Mouse (Mus musculus): ENCODE data around the gene Cdh13. TPM values are rescaled to one million over a fixed set of nuclear protein-coding genes. Genes with fewer than 3 reads are reported as not detected.
A peak's percentile ranks its signal among the peaks of the same experiment; 100 is the strongest.

Cdh13 gene
- polyA plus RNA-seq, 1 experiment from 2014 or later: 5.6 TPM

DNA sequence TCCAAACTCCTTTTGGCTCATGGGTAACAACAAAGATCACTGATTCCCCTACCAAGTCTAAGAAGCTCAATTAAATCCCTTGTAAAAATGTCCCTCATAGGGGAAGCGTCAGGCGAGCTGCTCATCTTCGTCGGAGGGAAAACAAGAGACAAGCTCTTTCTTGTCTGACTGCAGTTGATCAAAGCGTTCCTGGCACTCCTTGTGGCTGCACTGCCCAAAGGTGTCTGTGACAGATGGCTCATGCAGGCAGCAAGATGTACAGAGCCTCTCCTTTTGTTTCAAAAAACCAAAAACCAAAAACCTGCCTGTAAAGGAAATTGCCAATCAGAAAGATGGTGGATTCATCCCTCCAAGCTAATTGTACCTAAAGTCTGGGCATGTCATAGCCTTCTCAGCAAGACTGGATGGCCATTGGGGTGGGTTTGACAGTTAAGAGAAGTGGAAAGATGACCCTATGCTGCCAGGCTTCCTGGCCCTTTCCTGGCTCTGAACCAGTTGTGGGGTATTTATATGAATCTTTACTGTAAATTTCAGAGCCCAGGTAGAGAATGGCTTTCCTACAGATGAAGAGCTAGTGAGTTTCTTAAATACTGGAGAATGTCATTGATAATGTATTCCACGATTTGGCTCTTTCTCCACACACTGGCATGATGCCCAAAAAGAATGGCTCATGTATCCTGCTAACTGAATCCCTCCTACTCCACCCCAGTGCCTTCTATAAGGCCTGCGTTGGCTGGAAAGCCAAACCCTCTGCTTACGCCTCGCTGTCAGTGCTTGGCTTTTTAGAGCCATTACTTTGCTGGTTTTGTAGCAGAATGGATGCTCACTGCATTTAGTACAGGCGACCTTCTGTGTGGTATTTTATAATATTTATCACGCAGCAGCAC is 596.6 kb downstream of the Cdh13 start:
- ATAC-seq: no peak

GRCm38 (mm10) chr8:118884296-118884695 is 600.8 kb downstream of the Cdh13 start:
- Histone ChIP-seq H3K36me3 (ENCODE audit: control insufficient read depth, insufficient read depth) (no peaks in the 10 kb centered on the region), H3K27ac (ENCODE audit: low read depth, low read length) (no peak overlapping the region), H3K9ac (ENCODE audit: low read depth, low read length) (no peak overlapping the region), H3K4me1 (replicated peaks; ENCODE audit: control insufficient read depth, insufficient read depth, low read length) (no peaks in the 10 kb centered on the region), H3K27me3 (replicated peaks; ENCODE audit: control insufficient read depth, insufficient read depth, low read length) (no peaks in the 10 kb centered on the region), H3K4me2 (replicated peaks; ENCODE audit: low read depth) (no peak overlapping the region), H3K4me3 (ENCODE audit: low read depth, low read length) (no peak overlapping the region), H3K9me3 (ENCODE audit: control insufficient read depth) (no peaks in the 10 kb centered on the region)
- ATAC-seq: no peak
- no peak for TF ChIP-seq CTCF (IDR thresholded peaks at IDR 0.05; ENCODE audit: low read depth)
- 60% methylated on average over 8 of the region's 8 CpGs for WGBS

More for the DNA sequence above, 596.6 kb downstream of the Cdh13 start:
- Histone ChIP-seq H3K36me3 (ENCODE audit: control insufficient read depth, insufficient read depth) (no peaks in the 10 kb centered on the region), H3K4me1 (replicated peaks; ENCODE audit: control insufficient read depth, insufficient read depth, low read length) (no peaks in the 10 kb centered on the region), H3K4me3 (ENCODE audit: low read depth, low read length) (no peak overlapping the region), H3K9ac (ENCODE audit: low read depth, low read length) (no peak overlapping the region), H3K4me2 (replicated peaks; ENCODE audit: low read depth) (no peak overlapping the region), H3K27me3 (replicated peaks; ENCODE audit: control insufficient read depth, insufficient read depth, low read length) (no peaks in the 10 kb centered on the region), H3K9me3 (ENCODE audit: control insufficient read depth) (no peaks in the 10 kb centered on the region), H3K27ac (ENCODE audit: low read depth, low read length) (no peak overlapping the region)
- TF ChIP-seq CTCF (IDR thresholded peaks at IDR 0.05; ENCODE audit: low read depth): no peak
- 77% methylated on average over 11 of the region's 11 CpGs for WGBS

- no peaks in the 10 kb centered on the region for H3K27me3 ChIP-seq (replicated peaks; ENCODE audit: control insufficient read depth, insufficient read depth, low read length)
- no peak for TF ChIP-seq CTCF (IDR thresholded peaks at IDR 0.05; ENCODE audit: low read depth)
- no peak overlapping the region for H3K4me2 ChIP-seq (replicated peaks; ENCODE audit: low read depth)
- WGBS: 63% methylated on average over 11 of the region's 11 CpGs
- no peaks in the 10 kb centered on the region for H3K9me3 ChIP-seq (ENCODE audit: control insufficient read depth)
- no peaks in the 10 kb centered on the region for H3K4me1 ChIP-seq (replicated peaks; ENCODE audit: control insufficient read depth, insufficient read depth, low read length)
- H3K36me3 ChIP-seq (ENCODE audit: control insufficient read depth, insufficient read depth): no peaks in the 10 kb centered on the region
- H3K27ac ChIP-seq (ENCODE audit: low read depth, low read length): no peak overlapping the region
- no peak for ATAC-seq
- no peak overlapping the region for H3K9ac ChIP-seq (ENCODE audit: low read depth, low read length)
- H3K4me3 ChIP-seq (ENCODE audit: low read depth, low read length): no peak overlapping the region
Observed at GRCm38 (mm10) chr8:118884988-118885387, 601.5 kb downstream of the Cdh13 start.

- Histone ChIP-seq H3K9ac (ENCODE audit: low read depth, low read length) (no peak overlapping the region), H3K27ac (ENCODE audit: low read depth, low read length) (no peak overlapping the region), H3K4me2 (replicated peaks; ENCODE audit: low read depth) (no peak overlapping the region), H3K9me3 (ENCODE audit: control insufficient read depth) (no peaks in the 10 kb centered on the region), H3K4me3 (ENCODE audit: low read depth, low read length) (no peak overlapping the region), H3K27me3 (replicated peaks; ENCODE audit: control insufficient read depth, insufficient read depth, low read length) (no peaks in the 10 kb centered on the region), H3K4me1 (replicated peaks; ENCODE audit: control insufficient read depth, insufficient read depth, low read length) (no peaks in the 10 kb centered on the region), H3K36me3 (ENCODE audit: control insufficient read depth, insufficient read depth) (no peaks in the 10 kb centered on the region)
- ATAC-seq: no peak
- TF ChIP-seq CTCF (IDR thresholded peaks at IDR 0.05; ENCODE audit: low read depth): no peak
- 87% methylated on average over 11 of the region's 11 CpGs for WGBS
Observed at GRCm38 (mm10) chr8:118902402-118902801, 618.9 kb downstream of the Cdh13 start.

DNA sequence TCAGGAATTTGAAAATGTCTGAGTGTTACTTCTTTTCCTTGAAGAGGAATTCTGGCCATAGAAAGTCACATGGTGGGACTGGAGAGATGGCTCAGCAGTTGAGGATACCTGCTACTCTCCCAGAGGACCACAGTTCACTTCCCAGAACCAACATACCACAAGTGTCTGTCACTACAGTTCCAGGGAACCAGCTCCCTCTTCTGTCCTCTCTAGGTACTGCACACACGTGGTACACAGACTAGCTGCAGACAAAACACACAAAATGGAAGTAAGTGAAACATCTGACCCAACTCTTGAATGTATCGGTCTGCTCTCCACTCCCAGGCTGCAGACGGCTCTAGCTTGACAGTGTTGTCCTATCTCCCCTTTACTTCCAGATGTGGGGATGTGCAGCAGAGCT is 633.0 kb downstream of the Cdh13 start:
- H3K27ac ChIP-seq (ENCODE audit: low read depth, low read length): no peak overlapping the region
- no peak overlapping the region for H3K9ac ChIP-seq (ENCODE audit: low read depth, low read length)
- 0 out of 2 replicates have a peak, but pooled peaks cover 8% of the 10 kb centered on the region for H3K9me3 ChIP-seq (ENCODE audit: control insufficient read depth)
- WGBS: 92% methylated on average over 3 of the region's 3 CpGs
- H3K27me3 ChIP-seq (replicated peaks; ENCODE audit: control insufficient read depth, insufficient read depth, low read length): no peaks in the 10 kb centered on the region
- H3K36me3 ChIP-seq (ENCODE audit: control insufficient read depth, insufficient read depth): no peaks in the 10 kb centered on the region
- peak; percentile 13; the same call in 1 of the 2 replicates for TF ChIP-seq CTCF (IDR thresholded peaks at IDR 0.05; ENCODE audit: low read depth)
- no peak for ATAC-seq
- no peaks in the 10 kb centered on the region for H3K4me1 ChIP-seq (replicated peaks; ENCODE audit: control insufficient read depth, insufficient read depth, low read length)
- no peak overlapping the region for H3K4me3 ChIP-seq (ENCODE audit: low read depth, low read length)
- H3K4me2 ChIP-seq (replicated peaks; ENCODE audit: low read depth): no peak overlapping the region

DNA sequence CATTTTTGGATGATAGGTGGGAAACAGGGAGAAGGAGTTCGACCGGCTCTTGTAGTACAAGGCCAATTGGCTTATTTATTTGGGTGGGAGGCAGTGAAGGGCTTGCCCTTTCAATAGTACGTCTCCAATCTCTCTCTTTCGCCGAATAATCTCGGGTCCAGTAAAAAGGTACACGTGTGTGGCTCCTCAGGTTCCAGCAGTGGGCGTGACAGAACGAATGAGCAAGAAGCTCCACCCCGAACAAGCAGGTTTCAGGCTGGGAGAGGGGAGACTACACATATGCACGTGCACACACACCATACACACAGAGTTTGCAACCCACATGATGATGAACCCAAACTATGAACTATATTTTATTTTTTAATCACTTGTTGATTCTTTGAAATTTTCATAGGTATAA is 653.9 kb downstream of the Cdh13 start:
- no peak for ATAC-seq
- Histone ChIP-seq H3K4me2 (replicated peaks; ENCODE audit: low read depth) (no peak overlapping the region), H3K27ac (ENCODE audit: low read depth, low read length) (no peak overlapping the region), H3K27me3 (replicated peaks; ENCODE audit: control insufficient read depth, insufficient read depth, low read length) (no peaks in the 10 kb centered on the region), H3K9me3 (ENCODE audit: control insufficient read depth) (no peaks in the 10 kb centered on the region), H3K36me3 (ENCODE audit: control insufficient read depth, insufficient read depth) (no peaks in the 10 kb centered on the region), H3K4me1 (replicated peaks; ENCODE audit: control insufficient read depth, insufficient read depth, low read length) (no peaks in the 10 kb centered on the region), H3K9ac (ENCODE audit: low read depth, low read length) (no peak overlapping the region), H3K4me3 (ENCODE audit: low read depth, low read length) (no peak overlapping the region)
- TF ChIP-seq CTCF (IDR thresholded peaks at IDR 0.05; ENCODE audit: low read depth): no peak
- WGBS: 22% methylated on average over 11 of the region's 11 CpGs
